ENCODE assay signal across 8 mouse cellular contexts in genomic region chr7:19290969-19291596, GRCm38 (mm10). TPM values are rescaled to one million over a fixed set of nuclear protein-coding genes. Genes with fewer than 3 reads are reported as not detected.
A peak's percentile ranks its signal among the peaks of the same experiment; 100 is the strongest.
DNase-seq lines count a peak whose midpoint lies in the region; ATAC-seq and TF ChIP-seq lines count a peak whose summit lies in the region.

No protein-coding gene starts in this region.

- H3K9me3 ChIP-seq in MEL (replicated peaks; ENCODE audit: insufficient read depth, low read length), result no peaks in the 10 kb centered on the region
- H3K9me3 ChIP-seq in intestine, embryonic 14.5 days (ENCODE audit: control insufficient read depth, low read length), result no peaks in the 10 kb centered on the region

- TF ChIP-seq CTCF in C2C12 (IDR thresholded peaks at IDR 0.05; ENCODE audit: control insufficient read depth, insufficient read depth, insufficient read length) (no peak), MEL (IDR thresholded peaks at IDR 0.05 in 2 of 3, conservative IDR thresholded peaks at IDR 0.05 in 1 of 3; ENCODE audit: control insufficient read depth in 1 of 3, insufficient read depth in 1 of 3, low read depth in 2 of 3, low read length in 3 of 3, poor library complexity in 1 of 3, severe bottlenecking in 1 of 3) (no peak)

- 1% methylated on average over 20 of the region's 20 CpGs for WGBS in intestine, embryonic 14.5 days

- peak overlapping the region; percentile 74 for H3K4me2 ChIP-seq in intestine, embryonic 14.5 days (ENCODE audit: low read length)

- no peak overlapping the region for H3K9ac ChIP-seq in MEL (ENCODE audit: control insufficient read depth, low read depth, low read length, poor library complexity, severe bottlenecking)
- peak overlapping the region; percentile 31 for H3K9ac ChIP-seq in intestine, embryonic 14.5 days (ENCODE audit: low read length)

- peaks cover 0 to 11% of the 10 kb centered on the region in 2 experiments; a peak in 2 of 4 replicates for H3K4me1 ChIP-seq in MEL (ENCODE audit: control insufficient read depth in 1 of 2, insufficient read depth in 2 of 2, low read length in 2 of 2)
- peaks cover 11% of the 10 kb centered on the region; the same call in 1 of the 2 replicates for H3K4me1 ChIP-seq in intestine, embryonic 14.5 days (replicated peaks; ENCODE audit: control insufficient read depth, insufficient read depth, low read length)

- no peak for DNase-seq in MEL (ENCODE audit: low read depth, low spot score)
- DNase-seq in gastrocnemius, adult 8-10 months (ENCODE audit: low spot score in 2 of 2), result peak; percentile 82 to 85
- DNase-seq in intestine, embryonic 14.5 days (ENCODE audit: low spot score), result peak; percentile 67
- DNase-seq in lung, postnatal 14 days, result peak; percentile 59
- DNase-seq in yolk sac, embryonic 10.5 days (ENCODE audit: low spot score), result peak; percentile 45
- no peak for DNase-seq in left cerebral cortex, adult 9 months (ENCODE audit: low spot score in 2 of 2)
- DNase-seq in T-cell, adult 2 months (ENCODE audit: low spot score), result no peak

- no peaks in the 10 kb centered on the region for H3K79me3 ChIP-seq in C2C12 (ENCODE audit: low read depth)

- H3K4me3 ChIP-seq in C2C12 (ENCODE audit: insufficient read depth, poor library complexity, severe bottlenecking) (peak overlapping the region; percentile 30), MEL (ENCODE audit: control insufficient read depth in 1 of 2, insufficient read depth in 1 of 2, low read depth in 2 of 2, low read length in 2 of 2) (no peak overlapping the region)
- peak overlapping the region; percentile 30 for H3K4me3 ChIP-seq in intestine, embryonic 14.5 days (ENCODE audit: low read depth, low read length)

- peak overlapping the region; percentile 41 for H3ac ChIP-seq in C2C12 (ENCODE audit: control insufficient read depth, insufficient read length, low read depth)

- H3K27me3 ChIP-seq in C2C12 (ENCODE audit: control insufficient read depth, insufficient read depth, insufficient read length) (no peaks in the 10 kb centered on the region), MEL (ENCODE audit: control insufficient read depth in 1 of 2, insufficient read depth in 2 of 2, low read length in 2 of 2) (no peaks in the 10 kb centered on the region)
- H3K27me3 ChIP-seq in intestine, embryonic 14.5 days (replicated peaks; ENCODE audit: control insufficient read depth, insufficient read depth, low read length), result no peaks in the 10 kb centered on the region

- no peak; the same call in 1 of the 2 replicates for ATAC-seq in intestine, embryonic 14.5 days (replicated peaks; ENCODE audit: low FRiP score, low TSS enrichment, low read depth)

- H3K79me2 ChIP-seq in C2C12 (ENCODE audit: control insufficient read depth, insufficient read depth) (no peaks in the 10 kb centered on the region), MEL (ENCODE audit: control insufficient read depth, insufficient read depth, low read length, poor library complexity) (no peaks in the 10 kb centered on the region)

- H3K27ac ChIP-seq in MEL (ENCODE audit: control insufficient read depth, low read depth, low read length), result no peak overlapping the region
- peak overlapping the region; percentile 57 for H3K27ac ChIP-seq in intestine, embryonic 14.5 days (ENCODE audit: low read depth)

- H3K36me3 ChIP-seq in C2C12 (ENCODE audit: control insufficient read depth, insufficient read depth) (no peaks in the 10 kb centered on the region), MEL (ENCODE audit: control insufficient read depth in 1 of 2, insufficient read depth in 2 of 2, low read length in 2 of 2) (peaks cover 0 to 5% of the 10 kb centered on the region in 2 experiments; a peak in 1 of 4 replicates)
- H3K36me3 ChIP-seq in intestine, embryonic 14.5 days (ENCODE audit: control insufficient read depth, insufficient read depth, low read length), result no peaks in the 10 kb centered on the region

- no peak for TF ChIP-seq POLR2A in MEL (IDR thresholded peaks at IDR 0.05; ENCODE audit: control insufficient read depth in 1 of 2, insufficient read depth in 1 of 2, low read depth in 1 of 2, low read length in 2 of 2, poor library complexity in 1 of 2)

- TF ChIP-seq RAD21 in MEL (IDR thresholded peaks at IDR 0.05; ENCODE audit: low read depth, low read length), result no peak

- TF ChIP-seq EP300 in MEL (IDR thresholded peaks at IDR 0.05; ENCODE audit: low read depth in 1 of 2, low read length in 2 of 2), result no peak

TF ChIP-seq in C2C12, 6 proteins besides CTCF, POLR2A, EP300 and RAD21:
- TF ChIP-seq USF1 (IDR thresholded peaks at IDR 0.05; ENCODE audit: low read depth) (no peak), MYOD1 (IDR thresholded peaks at IDR 0.05; ENCODE audit: control insufficient read depth, insufficient read length, low read depth) (peak; percentile 92)
TF ChIP-seq in C2C12: peak in this region for 1.

TF ChIP-seq in MEL, 35 proteins besides CTCF, POLR2A, EP300 and RAD21:
- TF ChIP-seq BHLHE40 (IDR thresholded peaks at IDR 0.05; ENCODE audit: borderline replicate concordance, low read depth, low read length) (peak; percentile 30; the same call in 1 of the 2 replicates), NELFE (IDR thresholded peaks at IDR 0.05; ENCODE audit: low read depth, low read length) (no peak), CHD2 (IDR thresholded peaks at IDR 0.05; ENCODE audit: low read length) (no peak)

RNA-seq across cellular contexts. Expression of gene Rtn2, which starts 8.7 kb away (rescaled TPM):
- polyA plus RNA-seq in C2C12 (2012; fragmentation: generic; extraction: Trizol) (107 TPM), MEL (2012; ENCODE audit: insufficient read depth in 1 of 2, insufficient read length in 2 of 2, low read depth in 1 of 2, low replicate concordance in 2 of 2, missing spikeins in 1 of 2) (1 to 10 TPM in 1 of 2 experiments, not detected in 1; 1.4 TPM)
- 0.27 and 0.52 TPM in 2 replicates for total RNA-seq in MEL (2012; rRNA removed)
- 1,000 to 10,000 TPM; 1,093 to 1,223 (median 1,133) TPM for total RNA-seq in gastrocnemius, adult 8-10 months (2022)
- polyA plus RNA-seq in intestine, embryonic 14.5 days (2014; fragmentation: Nextera tagmentation; extraction: Ambion mirVana), result 12.2 and 14.3 TPM in 2 replicates

RNA-seq across cellular contexts. Expression of gene Ppm1n, which starts 11.2 kb away (rescaled TPM):
- 0.05 TPM for polyA plus RNA-seq in C2C12 (2012; fragmentation: generic; extraction: Trizol)
- total RNA-seq in MEL (2012; rRNA removed), result not detected in 2 replicates
- not detected for polyA plus RNA-seq in MEL (2012; ENCODE audit: insufficient read depth in 1 of 2, insufficient read length in 2 of 2, low read depth in 1 of 2, low replicate concordance in 2 of 2, missing spikeins in 1 of 2)
- total RNA-seq in gastrocnemius, adult 8-10 months (2022), result under 1 TPM in 2 of 4 experiments, not detected in 2; 0.40 to 0.80 TPM
- polyA plus RNA-seq in intestine, embryonic 14.5 days (2014; fragmentation: Nextera tagmentation; extraction: Ambion mirVana), result 0.14 and 0.31 TPM in 2 replicates

RNA-seq across cellular contexts. Expression of gene Fosb, which starts 18.8 kb away (rescaled TPM):
- 1.4 TPM for polyA plus RNA-seq in C2C12 (2012; fragmentation: generic; extraction: Trizol)
- 0.04 and 0.10 TPM in 2 replicates for total RNA-seq in MEL (2012; rRNA removed)
- polyA plus RNA-seq in MEL (2012; ENCODE audit: insufficient read depth in 1 of 2, insufficient read length in 2 of 2, low read depth in 1 of 2, low replicate concordance in 2 of 2, missing spikeins in 1 of 2), result under 1 TPM in 1 of 2 experiments, not detected in 1; 0.49 TPM
- total RNA-seq in gastrocnemius, adult 8-10 months (2022), result under 1 TPM; 0.16 to 0.86 (median 0.30) TPM
- polyA plus RNA-seq in intestine, embryonic 14.5 days (2014; fragmentation: Nextera tagmentation; extraction: Ambion mirVana), result 0.08 and 0.49 TPM in 2 replicates

RNA-seq across cellular contexts. Expression of gene Vasp, which starts 19.5 kb away (rescaled TPM):
- polyA plus RNA-seq in C2C12 (2012; fragmentation: generic; extraction: Trizol) (145 TPM), MEL (2012; ENCODE audit: insufficient read depth in 1 of 2, insufficient read length in 2 of 2, low read depth in 1 of 2, low replicate concordance in 2 of 2, missing spikeins in 1 of 2) (100 to 1,000 TPM in 1 of 2 experiments, not detected in 1; 185 TPM)
- total RNA-seq in MEL (2012; rRNA removed), result 121 and 130 TPM in 2 replicates
- total RNA-seq in gastrocnemius, adult 8-10 months (2022), result 10 to 100 TPM in 3 of 4 experiments, 1 to 10 TPM in 1; 7.1 to 19.7 (median 15.0) TPM
- polyA plus RNA-seq in intestine, embryonic 14.5 days (2014; fragmentation: Nextera tagmentation; extraction: Ambion mirVana), result 78.5 and 79.2 TPM in 2 replicates

RNA-seq across cellular contexts. Expression of gene Ercc1, which starts 53.5 kb away (rescaled TPM):
- 151 TPM for polyA plus RNA-seq in C2C12 (2012; fragmentation: generic; extraction: Trizol)
- 22.2 and 25.9 TPM in 2 replicates for total RNA-seq in MEL (2012; rRNA removed)
- 10 to 100 TPM in 1 of 2 experiments, not detected in 1; 37.5 TPM for polyA plus RNA-seq in MEL (2012; ENCODE audit: insufficient read depth in 1 of 2, insufficient read length in 2 of 2, low read depth in 1 of 2, low replicate concordance in 2 of 2, missing spikeins in 1 of 2)
- 10 to 100 TPM; 27.1 to 33.7 (median 28.7) TPM for total RNA-seq in gastrocnemius, adult 8-10 months (2022)
- 71.8 and 82.9 TPM in 2 replicates for polyA plus RNA-seq in intestine, embryonic 14.5 days (2014; fragmentation: Nextera tagmentation; extraction: Ambion mirVana)

Comparison
In these comparisons a context has a peak if more than half of its experiments do, and no peak if none do; other contexts are left out.
1. H3K4me3 ChIP-seq: peak in C2C12 (single experiment) and intestine, embryonic 14.5 days (single experiment); none in MEL (0 of 2).
2. DNase-seq: peak in gastrocnemius, adult 8-10 months (2 of 2), intestine, embryonic 14.5 days (single experiment), lung, postnatal 14 days (single experiment) and yolk sac, embryonic 10.5 days (single experiment); none in MEL (single experiment), left cerebral cortex, adult 9 months (0 of 2) and T-cell, adult 2 months (single experiment).